Mouse (Mus musculus) forebrain, embryonic 16.5 days (tissue): Measurements from ENCODE around the gene Avpr1b. TPM values are rescaled to one million over a fixed set of nuclear protein-coding genes. Genes with fewer than 3 reads are reported as not detected.
"Not testable (repeated sequence)": the region's sequence is repeated elsewhere in the genome, so short reads cannot be mapped to it uniquely, and the experiment has no call there.

Source experiments
- ATAC-seq: fragments of 200-750 bp; cut with Nextera tagmentation; 2 replicates; pipeline ENCODE4 v1.8.0; 2017; ENCODE audit warnings: mild to moderate bottlenecking, moderate library complexity
- H3K27ac ChIP-seq: fragments of 300-500 bp; sonication (generic); 2 replicates; pipeline ENCODE4 v1.5.1; 2014; ENCODE audit warnings: low read length, control low read depth
- H3K27me3 ChIP-seq: fragments of 300-500 bp; sonication (generic); replicated peaks from 2 replicates; pipeline ENCODE4 v1.6.1; 2014; ENCODE audit warnings: low read length; ENCODE audit not compliant: control insufficient read depth, insufficient read depth
- H3K36me3 ChIP-seq: fragments of 300-500 bp; sonication (generic); 2 replicates; pipeline ENCODE4 v1.6.1; 2014; ENCODE audit not compliant: control insufficient read depth, insufficient read depth
- H3K4me1 ChIP-seq: fragments of 300-500 bp; sonication (generic); replicated peaks from 2 replicates; pipeline ENCODE4 v1.6.1; 2014; ENCODE audit warnings: low read length; ENCODE audit not compliant: control insufficient read depth, insufficient read depth
- H3K4me2 ChIP-seq: fragments of 300-500 bp; sonication (generic); 2 replicates; pipeline ENCODE4 v1.6.1; 2014; ENCODE audit warnings: mild to moderate bottlenecking, low read length, control low read depth
- H3K4me3 ChIP-seq: fragments of 300-500 bp; sonication (generic); replicated peaks from 2 replicates; pipeline ENCODE4 v1.5.1; 2014; ENCODE audit warnings: mild to moderate bottlenecking, low read length, control low read depth
- H3K9ac ChIP-seq: fragments of 300-500 bp; sonication (generic); replicated peaks from 2 replicates; pipeline ENCODE4 v1.6.1; 2014; ENCODE audit warnings: low read depth, low read length, control low read depth
- H3K9me3 ChIP-seq: fragments of 300-500 bp; sonication (generic); 2 replicates; pipeline ENCODE4 v1.6.1; 2016; ENCODE audit warnings: low read length; ENCODE audit not compliant: control insufficient read depth
- WGBS: fragments of 180-500 bp; shearing (Covaris S2); extraction: QIAGEN DNeasy Blood & Tissue Kit; methylation state at CpG from one replicate; pipeline ENCODE4 v1.1.7; 2014; 5-methylcytosine and 5-hydroxymethylcytosine counted together
- polyA plus RNA-seq: library from polyadenylated mRNA; unstranded; fragments of >200 nt; fragmentation: Nextera tagmentation; extraction: Ambion mirVana; gene quantifications from 2 replicates; pipeline ENCODE4 v1.2.1, GENCODE M21; 2015

Gene Avpr1b
- 0.14 TPM in 1 of 2 replicates, not detected in the other for polyA plus RNA-seq

DNA sequence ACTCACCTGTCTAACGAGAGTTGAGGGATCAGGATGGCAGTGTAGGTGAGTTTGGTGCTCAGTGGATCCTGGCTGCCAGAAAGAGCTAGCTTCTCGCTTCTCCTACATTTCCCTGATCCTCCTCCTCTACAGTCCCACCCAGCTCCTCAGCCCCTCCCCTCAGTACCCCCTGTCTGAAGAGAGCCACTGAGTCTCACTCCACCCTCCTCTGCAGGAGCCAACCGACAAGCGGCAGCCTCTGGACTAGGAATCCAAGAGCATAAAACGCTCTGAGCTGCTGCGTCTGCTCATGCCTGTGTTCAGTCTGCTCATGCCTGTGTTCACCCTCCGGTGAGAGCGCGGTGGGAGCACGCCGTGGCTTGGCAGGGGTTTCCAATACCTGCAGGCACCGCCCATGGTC lies at the start of gene Avpr1b:
Gene Avpr1b (plus strand): TSS at position 335 of the 400 bp plus-strand sequence.
- Histone ChIP-seq H3K9ac (no peak within 1 kb of the TSS), H3K4me2 (no peak within 1 kb of the TSS), H3K27ac (no peak within 1 kb of the TSS), H3K27me3 (no peaks in the 10 kb centered on the region), H3K4me3 (no peak within 1 kb of the TSS), H3K36me3 (no peaks in the 10 kb centered on the region), H3K4me1 (no peaks in the 10 kb centered on the region), H3K9me3 (no peaks in the 10 kb centered on the region)
- 50% methylated on average over 12 of the region's 12 CpGs for WGBS
- ATAC-seq: no peak

- Histone ChIP-seq H3K4me1 (peaks cover 7% of the 10 kb centered on the region; the same call in 1 of the 2 replicates), H3K36me3 (no peaks in the 10 kb centered on the region), H3K9me3 (no peaks in the 10 kb centered on the region), H3K9ac (no peak overlapping the region), H3K27ac (no peak overlapping the region), H3K4me2 (no peak overlapping the region), H3K27me3 (no peaks in the 10 kb centered on the region), H3K4me3 (no peak overlapping the region)
- ATAC-seq: no peak
- WGBS: 95% methylated on average over 2 of the region's 2 CpGs
Measured at GRCm38 (mm10) chr1:131551956-131552355, 47.1 kb upstream of the Avpr1b start.

GRCm38 (mm10) chr1:131553428-131553827 lies 45.6 kb upstream of the Avpr1b start:
- Histone ChIP-seq H3K36me3 (no peaks in the 10 kb centered on the region), H3K27ac (no peak overlapping the region), H3K9me3 (no peaks in the 10 kb centered on the region), H3K27me3 (no peaks in the 10 kb centered on the region), H3K4me1 (peaks cover 7% of the 10 kb centered on the region; the same call in 1 of the 2 replicates), H3K4me2 (no peak overlapping the region), H3K4me3 (no peak overlapping the region), H3K9ac (no peak overlapping the region)
- ATAC-seq: no peak

DNA sequence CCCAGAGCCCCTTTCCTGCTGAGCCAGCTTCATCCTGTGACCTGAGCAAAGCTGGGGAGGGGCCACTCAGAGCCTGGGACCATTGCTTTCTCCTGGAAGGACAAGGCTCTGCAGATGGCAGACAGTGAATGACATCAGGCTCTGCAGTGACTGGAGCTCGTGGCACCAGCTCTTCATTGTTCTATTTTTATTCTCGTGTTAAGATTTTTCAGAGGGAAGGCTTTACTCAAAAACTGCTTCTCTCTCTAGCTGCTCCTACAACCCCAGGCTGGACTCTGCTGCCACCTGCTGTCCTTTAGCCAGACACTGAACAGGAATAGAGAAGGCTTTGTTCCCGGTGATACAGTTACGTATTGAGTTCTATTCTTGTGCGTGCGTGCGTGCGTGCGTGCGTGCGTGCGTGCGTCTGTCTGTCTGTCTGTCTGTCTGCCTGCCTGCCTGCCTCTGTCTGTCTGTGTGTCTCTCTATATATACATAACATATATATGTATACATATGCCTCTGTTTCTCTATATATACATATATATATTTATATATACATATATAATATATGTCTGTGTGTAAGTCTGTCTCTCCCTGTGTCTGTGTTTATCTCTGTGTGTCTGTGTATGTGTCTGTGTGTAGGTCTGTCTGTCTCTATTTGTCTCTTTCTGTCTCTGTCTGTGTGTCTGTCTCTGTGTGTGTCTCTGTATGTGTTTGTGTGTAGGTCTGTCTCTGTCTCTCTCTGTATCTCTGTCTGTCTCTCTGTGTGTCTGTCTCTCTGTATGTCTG lies 43.8 kb upstream of the Avpr1b start:
- WGBS: under 1% methylated on average over 13 of the region's 13 CpGs

DNA sequence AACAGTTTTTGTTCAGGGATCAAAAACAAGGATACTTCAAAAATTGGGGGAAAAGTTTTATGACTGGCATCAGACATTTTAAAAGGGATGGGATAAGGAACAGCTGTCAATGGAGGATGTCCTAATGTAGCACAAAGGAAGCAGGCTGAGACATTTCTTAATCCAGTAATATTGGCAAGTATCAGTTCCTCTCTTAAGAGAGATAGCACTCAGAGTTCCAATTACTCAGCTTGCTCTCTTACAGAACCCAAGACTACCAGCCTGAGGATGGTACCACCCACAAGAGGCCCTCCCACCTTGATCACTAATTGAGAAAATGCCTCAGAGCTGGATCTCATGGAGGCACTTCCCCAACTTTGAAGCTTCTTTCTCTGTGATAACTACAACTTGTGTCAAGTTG lies 38.5 kb upstream of the Avpr1b start:
- H3K36me3 ChIP-seq: no peaks in the 10 kb centered on the region
- no peaks in the 10 kb centered on the region for H3K27me3 ChIP-seq
- no peak overlapping the region for H3K9ac ChIP-seq
- H3K9me3 ChIP-seq: no peaks in the 10 kb centered on the region
- ATAC-seq: no peak
- H3K27ac ChIP-seq: no peak overlapping the region
- H3K4me2 ChIP-seq: no peak overlapping the region
- no peaks in the 10 kb centered on the region for H3K4me1 ChIP-seq
- no peak overlapping the region for H3K4me3 ChIP-seq

More for the DNA sequence above, 43.8 kb upstream of the Avpr1b start:
- H3K9ac ChIP-seq: peak overlapping the region; percentile 49
- H3K4me3 ChIP-seq: 0 out of 2 replicates have a peak overlapping the region, but pooled peaks have one; percentile 13
- peak overlapping the region; percentile 39 for H3K4me2 ChIP-seq
- no peaks in the 10 kb centered on the region for H3K9me3 ChIP-seq
- ATAC-seq: peak; percentile 99
- H3K4me1 ChIP-seq: peaks cover 5% of the 10 kb centered on the region; the same call in 1 of the 2 replicates
- peak overlapping the region; percentile 83 for H3K27ac ChIP-seq
- H3K36me3 ChIP-seq: no peaks in the 10 kb centered on the region
- H3K27me3 ChIP-seq: no peaks in the 10 kb centered on the region

DNA sequence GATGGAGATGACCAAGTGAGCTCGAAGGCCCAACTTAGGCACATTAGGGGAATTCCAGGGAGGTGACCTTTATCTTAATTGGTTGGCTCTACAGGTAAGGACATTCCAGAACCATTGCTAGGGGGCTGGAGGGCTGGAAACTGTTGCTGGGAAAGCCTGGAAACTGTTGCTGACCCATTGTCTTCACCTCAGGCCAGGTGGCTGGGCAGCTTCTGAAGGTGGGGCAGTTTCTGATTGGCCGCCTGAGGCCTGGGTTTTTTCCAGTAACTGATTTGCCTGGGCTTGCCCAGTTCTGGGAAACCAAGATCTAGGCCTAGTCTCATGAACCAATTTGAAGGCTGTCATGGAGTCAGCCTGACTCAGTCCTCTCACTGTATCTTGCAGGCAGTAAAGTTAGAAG lies 37.0 kb upstream of the Avpr1b start:
- no peak for ATAC-seq
- H3K9ac ChIP-seq: no peak overlapping the region
- no peak overlapping the region for H3K27ac ChIP-seq
- no peak overlapping the region for H3K4me2 ChIP-seq
- no peaks in the 10 kb centered on the region for H3K4me1 ChIP-seq
- no peaks in the 10 kb centered on the region for H3K9me3 ChIP-seq
- no peaks in the 10 kb centered on the region for H3K36me3 ChIP-seq
- 96% methylated on average over 2 of the region's 2 CpGs for WGBS
- no peak overlapping the region for H3K4me3 ChIP-seq
- no peaks in the 10 kb centered on the region for H3K27me3 ChIP-seq

- H3K27ac ChIP-seq, H3K27me3 ChIP-seq, H3K36me3 ChIP-seq, H3K4me3 ChIP-seq, H3K4me2 ChIP-seq, ATAC-seq, H3K9ac ChIP-seq, H3K4me1 ChIP-seq, H3K9me3 ChIP-seq: not testable (repeated sequence)
- whole genome bisulfite sequencing: 29% methylated on average over 11 of the region's 11 CpGs
Measured at GRCm38 (mm10) chr1:131566056-131566455, 33.0 kb upstream of the Avpr1b start.

GRCm38 (mm10) chr1:131569721-131570120 lies 29.3 kb upstream of the Avpr1b start:
- no peak overlapping the region for H3K27ac ChIP-seq
- H3K4me1 ChIP-seq: no peaks in the 10 kb centered on the region
- H3K27me3 ChIP-seq: no peaks in the 10 kb centered on the region
- no peak overlapping the region for H3K9ac ChIP-seq
- 92% methylated on average over 6 of the region's 6 CpGs for WGBS
- H3K36me3 ChIP-seq: no peaks in the 10 kb centered on the region
- H3K9me3 ChIP-seq: no peaks in the 10 kb centered on the region
- no peak for ATAC-seq
- no peak overlapping the region for H3K4me2 ChIP-seq
- H3K4me3 ChIP-seq: no peak overlapping the region

DNA sequence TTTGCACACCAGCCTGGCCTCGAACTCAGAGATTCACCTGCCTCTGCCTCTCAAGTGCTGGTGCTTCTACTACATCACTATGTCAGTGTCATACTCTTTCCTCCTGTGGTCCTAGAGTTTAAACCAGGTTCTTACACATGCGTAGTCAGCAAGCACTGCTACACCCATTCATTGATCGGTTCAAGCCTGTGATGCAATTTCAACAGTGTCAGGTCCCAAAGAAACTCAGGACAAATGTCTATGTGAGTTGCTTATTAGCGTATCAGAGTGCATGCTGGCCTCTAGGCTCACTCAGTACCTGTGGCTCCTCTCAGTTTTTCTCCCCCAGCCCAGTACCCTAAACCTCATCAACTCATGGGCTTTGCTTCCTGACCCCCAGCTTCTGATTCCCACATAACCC lies 28.6 kb upstream of the Avpr1b start:
- no peak overlapping the region for H3K9ac ChIP-seq
- H3K4me2 ChIP-seq: no peak overlapping the region
- no peaks in the 10 kb centered on the region for H3K36me3 ChIP-seq
- ATAC-seq: no peak
- whole genome bisulfite sequencing: 96% methylated on average over 4 of the region's 4 CpGs
- H3K9me3 ChIP-seq: no peaks in the 10 kb centered on the region
- no peaks in the 10 kb centered on the region for H3K4me1 ChIP-seq
- H3K27me3 ChIP-seq: no peaks in the 10 kb centered on the region
- no peak overlapping the region for H3K4me3 ChIP-seq
- no peak overlapping the region for H3K27ac ChIP-seq
